Comparison of ENCODE assay signal across 18 mouse cellular contexts in the genomic region with DNA sequence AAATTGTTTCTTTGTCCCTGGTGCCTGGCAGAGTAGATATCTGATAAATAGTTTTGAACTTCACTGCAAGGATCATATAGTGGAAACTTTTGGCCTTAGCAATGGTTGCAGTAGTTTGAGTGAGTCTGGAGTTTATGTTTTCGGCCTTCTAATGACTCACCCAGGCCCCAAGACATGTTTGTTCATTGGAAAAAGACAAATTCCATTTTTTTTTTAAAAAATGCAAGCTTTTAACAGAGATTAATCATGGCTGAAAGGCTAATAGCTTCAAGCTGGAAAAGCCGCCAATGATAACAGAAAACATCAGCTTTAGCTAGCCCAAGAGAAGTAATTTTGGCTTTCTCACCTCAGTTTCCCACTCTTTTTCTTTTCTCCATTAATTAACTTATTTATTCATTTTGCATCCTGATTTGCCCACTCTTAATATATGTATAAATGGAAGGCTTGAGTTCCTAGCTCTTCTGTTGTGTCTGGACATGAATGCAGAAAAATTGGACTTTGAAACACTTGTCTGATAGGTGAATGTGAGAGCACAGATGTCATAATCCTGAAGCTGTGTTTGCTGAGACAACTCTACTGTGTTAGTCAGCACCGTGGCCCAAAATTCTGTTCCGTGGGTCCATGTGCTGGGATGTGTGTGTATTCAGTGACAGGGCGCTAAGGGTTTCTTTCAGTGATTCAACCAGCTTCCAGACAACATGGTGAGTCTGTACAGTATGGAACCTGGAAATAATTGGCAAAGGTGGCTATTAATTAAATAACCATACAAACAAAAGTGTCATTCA.
"Had no signal": no experiment of that assay in that cellular context is flagged by ENCODE, and none has a peak within 500 bp of the region (broad histone marks: within the 10 kb centered on the region; RNA-seq: fewer than 3 reads in every experiment).

No protein-coding gene starts in this region.

- H3K27ac ChIP-seq: kidney, postnatal 0 days; liver, embryonic 12.5 days; liver, embryonic 15.5 days; midbrain, embryonic 12.5 days; midbrain, embryonic 15.5 days; neural tube, embryonic 12.5 days; neural tube, embryonic 15.5 days; stomach, embryonic 15.5 days had no signal

- H3K4me3 ChIP-seq: liver, embryonic 12.5 days; liver, embryonic 15.5 days; lung, embryonic 15.5 days; midbrain, embryonic 12.5 days; midbrain, embryonic 15.5 days; neural tube, embryonic 12.5 days; neural tube, embryonic 15.5 days; stomach, embryonic 15.5 days had no signal

- DNase-seq: kidney, adult 2 months; kidney, postnatal 25 days; lung, adult 18-20 months; lung, postnatal 14 days; lung, postnatal 4 days; right cerebral cortex, adult 18-20 months; right cerebral cortex, postnatal 14 days; right cerebral cortex, postnatal 4 days; thymus, postnatal 25 days had no signal
